Mouse (Mus musculus): ENCODE results near the gene Cnpy1. TPM values are rescaled to one million over a fixed set of nuclear protein-coding genes. Genes with fewer than 3 reads are reported as not detected.

Cnpy1 gene
- polyA plus RNA-seq, 1 experiment = 0.07 TPM

DNA sequence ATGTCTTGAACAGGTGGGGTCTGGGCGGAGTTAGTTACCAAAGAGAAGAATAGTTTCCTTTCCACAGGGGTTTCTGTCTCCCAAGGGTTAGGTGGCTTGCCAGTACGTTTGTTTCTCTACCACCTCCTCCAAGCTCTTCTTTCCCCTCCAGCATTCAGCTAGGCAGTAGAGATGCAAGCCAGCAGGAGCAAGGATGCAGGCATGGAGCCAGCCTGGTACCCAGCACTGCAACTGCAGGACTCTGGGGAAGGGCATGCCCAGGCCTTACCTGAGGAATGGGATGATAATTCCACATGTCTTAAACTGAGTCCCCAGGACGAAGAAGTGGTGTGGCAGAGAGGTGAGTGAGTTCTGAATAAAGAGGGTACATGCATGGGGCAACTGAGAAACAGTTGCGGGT lies 12.2 kb upstream of the Cnpy1 start:
- TF ChIP-seq POLR2A (IDR thresholded peaks at IDR 0.05; ENCODE audit: control insufficient read depth, low read depth, low read length) (no peak), CTCF (IDR thresholded peaks at IDR 0.05; ENCODE audit: control insufficient read depth, insufficient read depth, insufficient replicate concordance, low read depth, low read length) (no peak)
- Histone ChIP-seq H3K4me3 (ENCODE audit: control insufficient read depth, low read depth, low read length) (no peak overlapping the region), H3K4me1 (ENCODE audit: control insufficient read depth, insufficient read depth, low read length) (no peaks in the 10 kb centered on the region), H3K27me3 (ENCODE audit: control insufficient read depth, insufficient read depth, low read length) (no peaks in the 10 kb centered on the region), H3K36me3 (ENCODE audit: control insufficient read depth, insufficient read depth, low read length) (no peaks in the 10 kb centered on the region), H3K27ac (ENCODE audit: control insufficient read depth, insufficient read depth, low read depth, low read length) (no peak overlapping the region)

DNA sequence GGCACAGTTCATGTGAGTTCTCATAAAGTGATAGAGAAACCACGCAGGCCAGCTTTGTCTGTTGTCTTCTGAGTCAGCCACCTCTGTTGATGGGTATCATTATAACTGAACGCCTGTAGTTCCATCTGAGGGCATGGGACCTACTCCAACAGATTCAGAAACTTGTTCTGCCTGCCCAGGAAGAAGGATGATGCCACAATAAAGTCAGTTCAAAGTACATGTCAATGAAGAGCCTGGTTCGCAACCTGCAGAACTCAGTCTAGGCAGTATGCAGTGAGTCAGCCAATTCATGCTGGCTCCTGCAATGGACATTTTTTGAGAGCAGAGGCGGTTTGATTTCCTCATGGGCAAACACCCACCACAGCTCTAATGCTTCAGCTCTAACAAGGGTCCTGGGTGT lies 7.4 kb upstream of the Cnpy1 start:
- Histone ChIP-seq H3K36me3 (ENCODE audit: control insufficient read depth, insufficient read depth, low read length) (no peaks in the 10 kb centered on the region), H3K27me3 (ENCODE audit: control insufficient read depth, insufficient read depth, low read length) (no peaks in the 10 kb centered on the region), H3K4me3 (ENCODE audit: control insufficient read depth, low read depth, low read length) (no peak overlapping the region), H3K27ac (ENCODE audit: control insufficient read depth, insufficient read depth, low read depth, low read length) (no peak overlapping the region), H3K4me1 (ENCODE audit: control insufficient read depth, insufficient read depth, low read length) (no peaks in the 10 kb centered on the region)
- TF ChIP-seq CTCF (IDR thresholded peaks at IDR 0.05; ENCODE audit: control insufficient read depth, insufficient read depth, insufficient replicate concordance, low read depth, low read length) = no peak
- TF ChIP-seq POLR2A (IDR thresholded peaks at IDR 0.05; ENCODE audit: control insufficient read depth, low read depth, low read length) = no peak

GRCm38 (mm10) chr5:28252260-28252659 lies 6.7 kb upstream of the Cnpy1 start:
- Histone ChIP-seq H3K27ac (ENCODE audit: control insufficient read depth, insufficient read depth, low read depth, low read length) (no peak overlapping the region), H3K36me3 (ENCODE audit: control insufficient read depth, insufficient read depth, low read length) (no peaks in the 10 kb centered on the region), H3K27me3 (ENCODE audit: control insufficient read depth, insufficient read depth, low read length) (no peaks in the 10 kb centered on the region), H3K4me1 (ENCODE audit: control insufficient read depth, insufficient read depth, low read length) (no peaks in the 10 kb centered on the region), H3K4me3 (ENCODE audit: control insufficient read depth, low read depth, low read length) (no peak overlapping the region)
- TF ChIP-seq CTCF (IDR thresholded peaks at IDR 0.05; ENCODE audit: control insufficient read depth, insufficient read depth, insufficient replicate concordance, low read depth, low read length) = no peak
- TF ChIP-seq POLR2A (IDR thresholded peaks at IDR 0.05; ENCODE audit: control insufficient read depth, low read depth, low read length) = no peak

DNA sequence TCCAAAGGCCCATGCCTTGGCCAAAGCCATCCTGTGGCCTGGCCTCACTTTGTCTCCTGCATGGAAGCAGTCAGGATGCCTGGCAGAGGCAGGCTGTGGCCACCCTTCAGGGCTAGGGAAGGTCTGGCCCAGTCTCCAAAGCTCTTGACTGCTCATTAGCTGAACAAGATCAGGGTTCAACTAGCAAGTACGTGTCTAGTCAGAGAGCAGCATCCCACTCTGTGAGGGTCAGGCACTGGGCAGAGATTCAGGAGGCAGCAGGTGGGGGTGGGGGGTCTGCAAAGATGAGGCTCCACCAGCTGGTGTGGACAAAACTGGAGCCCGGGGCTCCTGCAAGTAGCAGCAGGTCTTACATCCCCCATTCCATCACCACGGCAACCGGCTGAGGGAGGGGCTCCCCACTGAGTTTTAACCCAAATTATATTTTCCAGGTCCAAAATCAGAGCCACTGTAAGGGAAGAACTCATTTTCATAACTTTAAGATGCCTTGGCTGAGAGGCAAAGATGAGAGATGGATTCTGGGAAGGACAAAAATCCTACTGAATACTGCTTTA lies 5.7 kb upstream of the Cnpy1 start:
- H3K4me3 ChIP-seq (ENCODE audit: control insufficient read depth, low read depth, low read length) = no peak overlapping the region
- H3K27ac ChIP-seq (ENCODE audit: control insufficient read depth, insufficient read depth, low read depth, low read length) = no peak overlapping the region
- H3K27me3 ChIP-seq (ENCODE audit: control insufficient read depth, insufficient read depth, low read length) = no peaks in the 10 kb centered on the region
- H3K36me3 ChIP-seq (ENCODE audit: control insufficient read depth, insufficient read depth, low read length) = no peaks in the 10 kb centered on the region
- TF ChIP-seq CTCF (IDR thresholded peaks at IDR 0.05; ENCODE audit: control insufficient read depth, insufficient read depth, insufficient replicate concordance, low read depth, low read length) = no peak
- TF ChIP-seq POLR2A (IDR thresholded peaks at IDR 0.05; ENCODE audit: control insufficient read depth, low read depth, low read length) = no peak
- H3K4me1 ChIP-seq (ENCODE audit: control insufficient read depth, insufficient read depth, low read length) = no peaks in the 10 kb centered on the region

DNA sequence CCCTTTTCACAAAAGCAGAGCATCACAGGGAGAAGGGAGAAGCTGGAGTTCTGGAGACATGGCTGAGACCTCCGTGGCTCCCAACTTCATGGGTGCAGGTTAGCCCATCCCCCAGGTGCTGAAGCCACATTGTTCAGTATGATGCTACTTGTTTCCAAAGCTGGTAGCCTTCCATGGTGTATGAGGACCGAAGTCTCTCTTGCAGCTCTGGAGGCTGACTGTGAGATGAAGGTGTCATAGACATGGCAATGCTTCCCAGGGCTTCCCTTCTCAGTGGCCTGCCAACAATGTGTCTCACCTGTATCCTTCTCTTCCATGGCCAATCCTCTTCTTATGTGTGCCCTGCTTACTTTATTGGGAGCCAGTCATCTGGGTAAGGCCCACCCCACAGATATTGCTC lies 4.9 kb upstream of the Cnpy1 start:
- no peaks in the 10 kb centered on the region for H3K4me1 ChIP-seq (ENCODE audit: control insufficient read depth, insufficient read depth, low read length)
- H3K36me3 ChIP-seq (ENCODE audit: control insufficient read depth, insufficient read depth, low read length) = no peaks in the 10 kb centered on the region
- no peak overlapping the region for H3K4me3 ChIP-seq (ENCODE audit: control insufficient read depth, low read depth, low read length)
- no peaks in the 10 kb centered on the region for H3K27me3 ChIP-seq (ENCODE audit: control insufficient read depth, insufficient read depth, low read length)
- no peak for TF ChIP-seq CTCF (IDR thresholded peaks at IDR 0.05; ENCODE audit: control insufficient read depth, insufficient read depth, insufficient replicate concordance, low read depth, low read length)
- TF ChIP-seq POLR2A (IDR thresholded peaks at IDR 0.05; ENCODE audit: control insufficient read depth, low read depth, low read length) = no peak
- no peak overlapping the region for H3K27ac ChIP-seq (ENCODE audit: control insufficient read depth, insufficient read depth, low read depth, low read length)

- Histone ChIP-seq H3K4me1 (ENCODE audit: control insufficient read depth, insufficient read depth, low read length) (no peaks in the 10 kb centered on the region), H3K27ac (ENCODE audit: control insufficient read depth, insufficient read depth, low read depth, low read length) (no peak overlapping the region), H3K27me3 (ENCODE audit: control insufficient read depth, insufficient read depth, low read length) (no peaks in the 10 kb centered on the region), H3K36me3 (ENCODE audit: control insufficient read depth, insufficient read depth, low read length) (no peaks in the 10 kb centered on the region), H3K4me3 (ENCODE audit: control insufficient read depth, low read depth, low read length) (no peak overlapping the region)
- TF ChIP-seq CTCF (IDR thresholded peaks at IDR 0.05; ENCODE audit: control insufficient read depth, insufficient read depth, insufficient replicate concordance, low read depth, low read length) (no peak), POLR2A (IDR thresholded peaks at IDR 0.05; ENCODE audit: control insufficient read depth, low read depth, low read length) (no peak)
Observed at GRCm38 (mm10) chr5:28245121-28245520, 485 bp downstream of the Cnpy1 start.

- TF ChIP-seq POLR2A (IDR thresholded peaks at IDR 0.05; ENCODE audit: control insufficient read depth, low read depth, low read length) (no peak), CTCF (IDR thresholded peaks at IDR 0.05; ENCODE audit: control insufficient read depth, insufficient read depth, insufficient replicate concordance, low read depth, low read length) (no peak)
- Histone ChIP-seq H3K27ac (ENCODE audit: control insufficient read depth, insufficient read depth, low read depth, low read length) (no peak overlapping the region), H3K27me3 (ENCODE audit: control insufficient read depth, insufficient read depth, low read length) (no peaks in the 10 kb centered on the region), H3K36me3 (ENCODE audit: control insufficient read depth, insufficient read depth, low read length) (no peaks in the 10 kb centered on the region), H3K4me1 (ENCODE audit: control insufficient read depth, insufficient read depth, low read length) (no peaks in the 10 kb centered on the region), H3K4me3 (ENCODE audit: control insufficient read depth, low read depth, low read length) (no peak overlapping the region)
Observed at GRCm38 (mm10) chr5:28243501-28244177, 2.0 kb downstream of the Cnpy1 start.

Measured in testis, adult 2 months (tissue).